ENCODE assay signal across 8 mouse cellular contexts in genomic region chr1:91413030-91413506, GRCm38 (mm10). TPM values are rescaled to one million over a fixed set of nuclear protein-coding genes. Genes with fewer than 3 reads are reported as not detected.
DNase-seq lines count a peak whose midpoint lies in the region; ATAC-seq and TF ChIP-seq lines count a peak whose summit lies in the region.

No protein-coding gene starts in this region.

- WGBS in hindbrain, postnatal 0 days = under 1% methylated on average over 34 of the region's 34 CpGs
- under 1% methylated on average over 29 of the region's 34 CpGs for WGBS in macrophage (ENCODE audit: missing documents)

- H3K27ac ChIP-seq in gastrocnemius, adult 2 months = peak overlapping the region; percentile 83
- peak overlapping the region; percentile 91 for H3K27ac ChIP-seq in hindbrain, postnatal 0 days
- peak overlapping the region; percentile 36; the same call in 1 of the 2 replicates for H3K27ac ChIP-seq in left cerebral cortex, adult 2 months
- H3K27ac ChIP-seq in macrophage = peak overlapping the region; percentile 48

- no peaks in the 10 kb centered on the region for H3K27me3 ChIP-seq in hindbrain, postnatal 0 days (ENCODE audit: insufficient read depth, low read length)

- ATAC-seq in activated CD4-positive, CD25-positive, alpha-beta regulatory T cell, adult 4 months = peak; percentile 97
- peak; percentile 89 for ATAC-seq in common myeloid progenitor, adult 5-6 weeks (replicated peaks; ENCODE audit: low read depth, poor library complexity, severe bottlenecking)
- ATAC-seq in hindbrain, postnatal 0 days = peak; percentile 92

- peaks cover 9% of the 10 kb centered on the region; the same call in 1 of the 2 replicates for H3K4me1 ChIP-seq in hindbrain, postnatal 0 days (ENCODE audit: insufficient read depth, low read length)

- DNase-seq in gastrocnemius, adult 2 months = peak; percentile 97
- peak; percentile 98 for DNase-seq in hindbrain, postnatal 0 days (ENCODE audit: low spot score)
- peak; percentile 84 to 89 for DNase-seq in left cerebral cortex, adult 2 months (ENCODE audit: extremely low spot score in 1 of 2, low spot score in 2 of 2)
- DNase-seq in retina, postnatal 7 days (ENCODE audit: low read depth, low spot score) = peak; percentile 92
- DNase-seq in urinary bladder, adult 18-20 months (ENCODE audit: low spot score in 2 of 2) = peak; percentile 69 to 91

- no peaks in the 10 kb centered on the region for H3K79me2 ChIP-seq in macrophage (ENCODE audit: inconsistent target)

- H3K4me3 ChIP-seq in gastrocnemius, adult 2 months = peak overlapping the region; percentile 95
- peak overlapping the region; percentile 65 for H3K4me3 ChIP-seq in hindbrain, postnatal 0 days (ENCODE audit: low read length)
- H3K4me3 ChIP-seq in left cerebral cortex, adult 2 months = peak overlapping the region; percentile 84
- peak overlapping the region; percentile 43 for H3K4me3 ChIP-seq in macrophage (ENCODE audit: inconsistent target)

- intact Hi-C loops in gastrocnemius, adult 2 months (cut with DNase I) = no loop called here
- intact Hi-C loops in left cerebral cortex, adult 2 months (cut with DNase I) = no loop called here

- H3K9me3 ChIP-seq in hindbrain, postnatal 0 days (ENCODE audit: low read length) = no peaks in the 10 kb centered on the region

- peak overlapping the region; percentile 83 for H3K9ac ChIP-seq in hindbrain, postnatal 0 days (replicated peaks; ENCODE audit: low read length)

- H3K36me3 ChIP-seq in hindbrain, postnatal 0 days (ENCODE audit: insufficient read depth, low read length) = peaks cover 16% of the 10 kb centered on the region; the same call in 1 of the 2 replicates
- H3K36me3 ChIP-seq in macrophage (ENCODE audit: inconsistent target) = no peaks in the 10 kb centered on the region

- TF ChIP-seq CTCF in gastrocnemius, adult 2 months (IDR thresholded peaks at IDR 0.05) = no peak
- TF ChIP-seq CTCF in hindbrain, postnatal 0 days (IDR thresholded peaks at IDR 0.05; ENCODE audit: low read depth) = no peak
- no peak for TF ChIP-seq CTCF in left cerebral cortex, adult 2 months (IDR thresholded peaks at IDR 0.05)

- H3K4me2 ChIP-seq in hindbrain, postnatal 0 days (ENCODE audit: low read depth, low read length) = peak overlapping the region; percentile 96

RNA-seq across cellular contexts. Expression of gene Hes6, which starts 0.8 kb away (rescaled TPM):
- 10 to 100 TPM; 14.6 to 17.3 TPM for polyA plus RNA-seq in activated CD4-positive, CD25-positive, alpha-beta regulatory T cell, adult 4 months (2017; shearing (Covaris generic))
- 22.9 and 31.3 TPM in 2 replicates for total RNA-seq in common myeloid progenitor, adult 5-6 weeks (2017)
- total RNA-seq in gastrocnemius, adult 2 months (2021) = 1 to 10 TPM; 4.4 to 7.9 TPM
- 154 and 160 TPM in 2 replicates for total RNA-seq in hindbrain, postnatal 0 days (2014; rRNA removed)
- polyA plus RNA-seq in hindbrain, postnatal 0 days (2015; fragmentation: Nextera tagmentation; extraction: Ambion mirVana) = 129 and 131 TPM in 2 replicates
- total RNA-seq in left cerebral cortex, adult 2 months (2021) = 10 to 100 TPM; 13.4 to 14.6 TPM
- total RNA-seq in macrophage (2018; cell fraction: chromatin; rRNA removed) = 10 to 100 TPM in 10 of 26 experiments, 1 to 10 TPM in 15, under 1 TPM in 1; 0.92 to 21.5 (median 8.0) TPM
- 10 to 100 TPM; 10.5 to 25.3 (median 16.4) TPM for total RNA-seq in macrophage (2018; cell fraction: cytosol; rRNA removed)
- total RNA-seq in macrophage (2018; cell fraction: nucleus; rRNA removed) = 10 to 100 TPM in 13 of 26 experiments, 1 to 10 TPM in 13; 2.7 to 31.4 (median 10.4) TPM
- polyA plus RNA-seq in macrophage (2018) = 10.1 to 23.1 TPM (median 15.9 TPM) in 3 replicates

RNA-seq across cellular contexts. Expression of gene Ilkap, which starts 14.5 kb away (rescaled TPM):
- polyA plus RNA-seq in activated CD4-positive, CD25-positive, alpha-beta regulatory T cell, adult 4 months (2017; shearing (Covaris generic)) = 10 to 100 TPM; 37.7 to 41.9 TPM
- total RNA-seq in common myeloid progenitor, adult 5-6 weeks (2017) = 123 and 126 TPM in 2 replicates
- 10 to 100 TPM; 38.3 to 44.6 TPM for total RNA-seq in gastrocnemius, adult 2 months (2021)
- total RNA-seq in hindbrain, postnatal 0 days (2014; rRNA removed) = 66.7 and 66.9 TPM in 2 replicates
- polyA plus RNA-seq in hindbrain, postnatal 0 days (2015; fragmentation: Nextera tagmentation; extraction: Ambion mirVana) = 119 and 120 TPM in 2 replicates
- 10 to 100 TPM; 59.8 to 64.8 TPM for total RNA-seq in left cerebral cortex, adult 2 months (2021)
- total RNA-seq in macrophage (2018; cell fraction: chromatin; rRNA removed) = 100 to 1,000 TPM; 139 to 469 (median 241) TPM
- total RNA-seq in macrophage (2018; cell fraction: cytosol; rRNA removed) = 10 to 100 TPM; 21.5 to 36.4 (median 29.6) TPM
- total RNA-seq in macrophage (2018; cell fraction: nucleus; rRNA removed) = 100 to 1,000 TPM in 14 of 26 experiments, 10 to 100 TPM in 12; 63.9 to 206 (median 102) TPM
- polyA plus RNA-seq in macrophage (2018) = 31.1 to 39.6 TPM (median 37.3 TPM) in 3 replicates

RNA-seq across cellular contexts. Expression of gene Per2, which starts 46.1 kb away (rescaled TPM):
- polyA plus RNA-seq in activated CD4-positive, CD25-positive, alpha-beta regulatory T cell, adult 4 months (2017; shearing (Covaris generic)) = under 1 TPM; 0.52 to 0.89 TPM
- total RNA-seq in common myeloid progenitor, adult 5-6 weeks (2017) = 5.3 and 6.4 TPM in 2 replicates
- total RNA-seq in gastrocnemius, adult 2 months (2021) = 10 to 100 TPM in 1 of 2 experiments, 1 to 10 TPM in 1; 3.9 to 10.8 TPM
- 10.0 and 12.0 TPM in 2 replicates for total RNA-seq in hindbrain, postnatal 0 days (2014; rRNA removed)
- 4.2 and 5.1 TPM in 2 replicates for polyA plus RNA-seq in hindbrain, postnatal 0 days (2015; fragmentation: Nextera tagmentation; extraction: Ambion mirVana)
- total RNA-seq in left cerebral cortex, adult 2 months (2021) = 10 to 100 TPM; 24.8 to 54.6 TPM
- 10 to 100 TPM in 2 of 26 experiments, 1 to 10 TPM in 22, under 1 TPM in 2; 0.29 to 16.5 (median 3.2) TPM for total RNA-seq in macrophage (2018; cell fraction: chromatin; rRNA removed)
- total RNA-seq in macrophage (2018; cell fraction: cytosol; rRNA removed) = 1 to 10 TPM in 11 of 26 experiments, under 1 TPM in 15; 0.14 to 2.2 (median 0.74) TPM
- 1 to 10 TPM in 22 of 26 experiments, under 1 TPM in 4; 0.34 to 5.5 (median 2.0) TPM for total RNA-seq in macrophage (2018; cell fraction: nucleus; rRNA removed)
- 0.40 to 0.49 TPM (median 0.47 TPM) in 3 replicates for polyA plus RNA-seq in macrophage (2018)

RNA-seq across cellular contexts. Expression of gene Erfe, which starts 46.8 kb away (rescaled TPM):
- not detected for polyA plus RNA-seq in activated CD4-positive, CD25-positive, alpha-beta regulatory T cell, adult 4 months (2017; shearing (Covaris generic))
- 0.58 and 0.73 TPM in 2 replicates for total RNA-seq in common myeloid progenitor, adult 5-6 weeks (2017)
- total RNA-seq in gastrocnemius, adult 2 months (2021) = 1 to 10 TPM in 1 of 2 experiments, under 1 TPM in 1; 0.67 to 1.4 TPM
- 0.25 and 0.42 TPM in 2 replicates for total RNA-seq in hindbrain, postnatal 0 days (2014; rRNA removed)
- polyA plus RNA-seq in hindbrain, postnatal 0 days (2015; fragmentation: Nextera tagmentation; extraction: Ambion mirVana) = 0.15 and 0.19 TPM in 2 replicates
- under 1 TPM; 0.16 to 0.38 TPM for total RNA-seq in left cerebral cortex, adult 2 months (2021)
- not detected for total RNA-seq in macrophage (2018; cell fraction: chromatin; rRNA removed)
- total RNA-seq in macrophage (2018; cell fraction: cytosol; rRNA removed) = not detected
- under 1 TPM in 1 of 26 experiments, not detected in 25; 0.27 TPM for total RNA-seq in macrophage (2018; cell fraction: nucleus; rRNA removed)
- not detected in 3 replicates for polyA plus RNA-seq in macrophage (2018)

Comparison
In these comparisons a context has a peak if more than half of its experiments do, and no peak if none do; other contexts are left out.
1. Peak in every context shown above with its lines: DNase-seq, ATAC-seq, H3K4me3 ChIP-seq and H3K27ac ChIP-seq.
2. H3K27ac ChIP-seq: peak in every context shown above with its lines; median percentile 91 in hindbrain, postnatal 0 days; 83 in gastrocnemius, adult 2 months; 48 in macrophage; 36 in left cerebral cortex, adult 2 months.
3. H3K4me3 ChIP-seq: peak in every context shown above with its lines; median percentile 95 in gastrocnemius, adult 2 months; 84 in left cerebral cortex, adult 2 months; 65 in hindbrain, postnatal 0 days; 43 in macrophage.